Comparison of ENCODE assay signal across 24 mouse cellular contexts in genomic region chr2:165924695-165925094, GRCm38 (mm10). TPM values are rescaled to one million over a fixed set of nuclear protein-coding genes. Genes with fewer than 3 reads are reported as not detected.
A peak's percentile ranks its signal among the peaks of the same experiment; 100 is the strongest.
DNase-seq lines count a peak whose midpoint lies in the region.
"Had no signal": no experiment of that assay in that cellular context is flagged by ENCODE, and none has a peak within 500 bp of the region (broad histone marks: within the 10 kb centered on the region; RNA-seq: fewer than 3 reads in every experiment).

No protein-coding gene starts in this region.

- 39% methylated on average over 2 of the region's 2 CpGs for WGBS in heart, embryonic 10.5 days

- no peak for DNase-seq in heart, embryonic 10.5 days (ENCODE audit: low spot score)
- DNase-seq in heart, postnatal 36 days: no peak
- DNase-seq in 3T3-L1 (ENCODE audit: low read depth, low spot score) (peak; percentile 67), ES-CJ7 (ENCODE audit: low read depth, low spot score) (peak; percentile 47)
- peak; percentile 54 for DNase-seq in naive thymus-derived CD4-positive, alpha-beta T cell, adult 2 months (ENCODE audit: low read depth)
- DNase-seq in cerebellum, postnatal 36 days: no peak
- no peak for DNase-seq in embryo, embryonic 10.5 days (ENCODE audit: low spot score)
- DNase-seq: adrenal gland, adult 8-10 months; cerebellum, adult 18-20 months; cerebellum, postnatal 25 days; gastrocnemius, postnatal 25 days; heart, postnatal 4 days; layer of hippocampus, adult 9-11 months; lung, adult 18-20 months; lung, postnatal 14 days; thymus, postnatal 4 days had no signal

- H3K27me3 ChIP-seq in heart, embryonic 10.5 days (ENCODE audit: insufficient read depth, poor library complexity, severe bottlenecking): no peaks in the 10 kb centered on the region
- H3K27me3 ChIP-seq: heart, embryonic 15.5 days; limb, embryonic 13.5 days; liver, embryonic 12.5 days had no signal

- 0 out of 2 replicates have a peak, but pooled peaks cover 3% of the 10 kb centered on the region for H3K36me3 ChIP-seq in heart, embryonic 10.5 days
- H3K36me3 ChIP-seq: forebrain, embryonic 10.5 days; G1E; heart, embryonic 15.5 days; limb, embryonic 13.5 days; liver, embryonic 12.5 days had no signal

- intact Hi-C loops in heart, postnatal 36 days (cut with DNase I): no loop called here

- H3K27ac ChIP-seq in heart, embryonic 10.5 days: peak overlapping the region; percentile 38
- H3K27ac ChIP-seq: heart, embryonic 15.5 days; hindbrain, embryonic 14.5 days; kidney, postnatal 0 days; limb, embryonic 13.5 days; liver, embryonic 12.5 days had no signal

- H3K9me3 ChIP-seq in heart, embryonic 10.5 days: no peaks in the 10 kb centered on the region; the same call in 1 of the 2 replicates
- H3K9me3 ChIP-seq: G1E; heart, embryonic 15.5 days; limb, embryonic 13.5 days had no signal

- peaks cover 21% of the 10 kb centered on the region for H3K4me1 ChIP-seq in heart, embryonic 10.5 days

- no peak overlapping the region for H3K4me3 ChIP-seq in heart, embryonic 10.5 days
- H3K4me3 ChIP-seq: forebrain, embryonic 10.5 days; heart, embryonic 15.5 days; limb, embryonic 13.5 days; liver, embryonic 12.5 days; myocyte had no signal

RNA-seq across cellular contexts. Expression of gene Zmynd8, which starts 25.9 kb away (rescaled TPM):
- polyA plus RNA-seq in heart, embryonic 10.5 days (2016; fragmentation: Nextera tagmentation; extraction: Ambion mirVana): 57.1 and 58.5 TPM in 2 replicates
- total RNA-seq in heart, postnatal 36 days (2021): 10 to 100 TPM; 46.5 to 48.0 TPM

Comparison
In these comparisons a context has a peak if more than half of its experiments do, and no peak if none do; other contexts are left out.
1. DNase-seq: peak in 3T3-L1 (single experiment), ES-CJ7 (single experiment) and naive thymus-derived CD4-positive, alpha-beta T cell, adult 2 months (single experiment); none in heart, embryonic 10.5 days (single experiment), heart, postnatal 36 days (0 of 2), cerebellum, postnatal 36 days (0 of 2) and embryo, embryonic 10.5 days (single experiment).